Mouse (Mus musculus) brain, embryonic 18.5 days (tissue): ENCODE data around the gene Zdhhc18.

Source experiments
- DNase-seq: peaks from one replicate; pipeline ENCODE4 v3.0.0-alpha.2; 2012; ENCODE audit warnings: low read depth, low spot score

The Zdhhc18 gene

DNA sequence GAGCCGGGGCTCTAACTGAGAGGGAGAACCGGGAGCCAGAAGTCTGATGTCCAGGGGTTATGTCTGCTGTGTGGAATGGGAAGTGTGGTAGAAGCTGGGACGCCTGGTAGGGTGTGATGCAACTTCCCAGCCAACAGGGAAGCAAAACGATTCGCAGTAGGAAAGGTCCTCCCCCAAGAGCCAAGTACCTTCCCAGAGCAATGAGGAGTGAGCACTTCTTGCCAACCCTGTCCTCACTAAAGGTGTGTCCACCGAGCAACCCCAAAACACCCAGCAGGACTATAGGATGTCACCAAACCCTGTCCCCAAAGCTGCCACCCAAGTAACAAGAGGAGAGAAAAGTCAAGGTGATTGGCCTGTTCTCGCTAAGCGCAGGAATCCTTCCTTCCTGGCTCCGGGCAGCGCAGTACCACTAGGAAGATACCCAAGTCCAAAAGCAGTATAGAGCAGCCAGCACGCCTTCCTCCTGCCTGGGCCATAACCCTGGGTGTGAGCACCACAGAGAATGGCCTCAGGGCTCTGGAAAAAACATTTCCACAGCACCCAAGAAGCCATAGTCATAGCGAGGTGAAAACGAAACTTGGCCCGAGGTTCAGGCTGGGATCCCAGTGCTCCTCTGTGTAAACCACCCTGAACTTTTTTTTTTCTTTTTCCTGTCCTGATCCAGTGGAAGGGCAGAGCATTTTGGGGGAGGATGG, 18.7 kb downstream of the Zdhhc18 start:
- no peak for DNase-seq

DNA sequence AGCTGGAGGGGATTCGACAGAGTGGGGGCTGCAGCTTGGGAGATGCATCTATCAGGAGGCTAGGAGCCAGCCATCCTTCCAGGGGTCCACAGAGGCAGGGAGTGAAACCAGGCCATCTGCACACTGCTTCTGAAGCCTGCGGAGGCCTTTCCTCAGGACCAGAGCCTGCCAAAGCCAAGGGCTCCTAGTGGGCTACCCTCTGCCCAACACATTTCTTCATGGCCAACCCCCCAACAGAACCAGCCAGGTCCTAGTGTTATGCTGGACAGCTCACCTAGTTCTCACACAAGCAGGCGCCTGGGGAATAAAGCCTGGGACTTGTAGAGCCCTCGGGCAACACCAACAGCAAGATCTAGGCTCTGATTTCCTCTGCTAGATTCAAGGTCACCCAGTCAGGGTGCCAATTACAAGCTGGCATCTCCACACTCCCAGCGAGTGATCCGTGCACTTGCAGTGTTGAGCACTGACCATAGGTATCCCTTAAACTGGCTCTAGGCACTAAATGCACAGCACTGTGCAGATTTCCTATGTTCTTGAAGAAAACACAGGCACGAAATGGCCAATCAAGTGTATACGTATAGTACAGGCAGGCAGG, 19.5 kb downstream of the Zdhhc18 start:
- no peak for DNase-seq

DNA sequence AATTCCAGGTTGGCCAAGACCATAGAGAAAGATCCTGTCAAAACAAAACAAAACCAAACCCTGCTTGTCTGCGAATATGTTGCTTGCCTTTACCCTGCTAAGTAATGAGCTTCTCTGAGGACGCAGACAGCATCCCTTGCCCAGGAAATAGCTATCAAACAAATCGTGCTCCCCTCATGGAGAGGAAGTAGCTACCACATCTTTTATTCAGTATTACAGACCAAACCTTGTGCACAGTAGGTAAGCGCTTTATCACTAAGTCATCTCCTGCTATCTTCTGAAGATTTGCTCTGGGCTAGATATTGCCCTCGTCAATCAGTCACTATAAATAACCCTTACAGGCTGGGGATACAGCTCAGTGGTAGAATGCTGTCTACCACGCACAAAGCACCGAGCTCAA, 20.8 kb downstream of the Zdhhc18 start:
- no peak for DNase-seq

DNA sequence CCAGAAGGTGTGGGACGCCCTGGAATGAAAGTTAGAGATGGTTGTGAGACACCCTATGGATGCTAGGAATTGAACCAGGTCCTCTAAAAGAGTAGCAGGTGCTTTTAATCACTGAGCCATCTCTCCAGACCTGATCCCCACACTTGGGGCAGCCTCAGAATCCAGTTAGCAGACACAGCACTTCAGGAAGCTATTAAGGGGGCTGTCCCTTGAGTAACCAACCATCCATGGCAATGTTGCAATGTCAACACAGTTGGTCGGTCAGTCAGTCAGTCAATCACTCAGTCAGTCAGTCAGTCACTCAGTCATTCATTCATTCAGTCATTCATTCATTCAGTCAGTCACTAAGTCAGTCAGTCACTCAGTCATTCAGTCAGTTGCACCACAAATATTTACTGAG, 21.4 kb downstream of the Zdhhc18 start:
- DNase-seq, result no peak

DNA sequence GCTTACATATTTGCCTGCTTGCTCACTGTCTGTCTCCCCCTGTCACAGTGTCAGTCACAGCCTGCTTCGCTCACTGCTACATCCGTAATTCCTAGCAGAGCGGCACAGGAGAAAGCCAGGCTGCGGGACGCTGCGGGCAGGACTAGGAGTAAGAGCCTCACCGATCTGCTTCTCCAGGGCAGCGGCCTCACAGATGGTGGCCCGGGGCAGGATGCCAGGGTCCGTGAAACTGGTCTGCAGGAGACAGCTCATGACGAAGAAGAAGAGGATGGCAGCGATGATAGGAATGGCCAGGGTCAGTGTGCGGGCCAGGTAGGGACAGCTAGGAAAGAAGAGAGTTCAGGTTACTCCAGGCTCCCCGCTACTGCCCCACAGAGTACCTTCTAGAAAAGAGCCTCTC, 22.9 kb downstream of the Zdhhc18 start:
- DNase-seq, result no peak

DNA sequence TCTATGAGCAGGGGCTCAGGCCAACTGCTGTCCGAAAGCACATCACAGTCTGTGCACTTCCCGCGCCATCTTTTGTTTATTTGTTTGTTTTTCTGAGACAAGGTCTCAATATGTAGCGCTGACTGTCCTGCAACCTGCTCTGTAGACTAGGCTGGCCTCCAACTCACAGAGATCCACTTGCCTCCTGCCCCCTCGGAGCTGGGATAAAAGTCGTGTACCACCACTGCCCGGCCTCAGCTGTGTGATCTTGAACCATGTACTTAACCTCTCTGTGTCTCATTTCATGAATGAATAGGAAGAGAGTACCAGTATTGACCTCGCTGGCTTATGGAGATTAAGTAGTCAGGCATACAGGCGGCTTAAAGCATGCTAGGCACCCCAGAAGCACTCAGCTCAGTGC, 23.3 kb downstream of the Zdhhc18 start:
- DNase-seq, result no peak

DNA sequence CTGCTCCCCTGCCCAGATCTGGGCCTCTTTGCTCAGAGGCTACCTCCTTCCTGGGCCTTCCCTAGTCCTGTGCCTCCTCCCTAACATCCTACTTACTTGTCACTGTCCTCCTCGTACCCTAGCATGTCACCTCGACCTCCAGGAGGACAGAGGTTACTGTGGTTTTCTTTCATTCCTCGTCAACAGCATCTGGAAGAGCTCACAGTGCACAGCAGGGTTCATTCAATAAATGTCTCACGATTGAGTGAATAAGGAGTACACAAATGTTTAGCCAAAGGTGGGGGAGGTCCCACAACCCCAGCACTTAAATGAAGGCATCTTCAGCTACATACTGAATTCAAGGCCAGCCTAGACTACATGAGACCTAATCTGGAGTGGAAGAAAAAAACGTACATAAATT, 23.7 kb downstream of the Zdhhc18 start:
- no peak for DNase-seq

DNA sequence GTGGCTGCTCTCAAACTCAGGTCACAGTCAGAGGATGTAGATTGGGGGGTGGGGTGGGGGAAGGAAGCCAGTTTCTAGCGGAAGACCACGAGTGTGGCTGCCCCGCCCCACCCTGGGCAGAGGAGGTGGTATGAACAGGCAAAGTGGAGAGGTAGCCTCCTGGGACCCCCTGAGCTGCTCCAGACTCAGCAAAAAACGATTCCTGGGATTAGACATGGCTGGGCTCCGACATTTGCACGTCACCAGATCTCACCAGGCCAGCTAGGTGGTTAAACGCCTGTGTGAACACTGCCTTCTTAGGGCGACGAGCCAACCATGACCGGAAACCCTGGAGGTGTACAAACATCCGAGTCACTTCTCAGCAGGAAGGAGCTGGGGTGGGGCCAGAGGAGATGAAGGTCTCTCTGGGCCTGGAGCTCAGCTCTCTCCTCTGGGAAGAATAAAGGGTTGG, 24.3 kb downstream of the Zdhhc18 start:
- no peak for DNase-seq

DNA sequence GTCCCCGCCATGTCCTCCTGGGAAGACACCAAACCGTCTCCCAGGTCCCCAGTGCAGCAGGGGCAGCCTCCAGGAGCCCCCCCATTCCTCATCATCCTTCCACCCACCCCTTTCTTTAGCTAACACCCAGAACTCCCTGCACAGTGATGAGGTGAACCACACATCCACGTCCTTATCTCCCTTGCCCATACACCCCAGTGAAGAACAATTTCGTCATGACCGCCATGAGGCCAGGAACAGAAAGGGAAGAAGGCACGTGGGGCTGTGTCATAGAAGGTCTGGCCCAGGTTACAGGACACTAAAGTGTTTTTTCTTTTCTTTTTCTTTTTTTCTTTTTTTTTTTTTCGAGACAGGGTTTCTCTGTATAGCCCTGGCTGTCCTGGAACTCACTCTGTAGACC, 25.1 kb downstream of the Zdhhc18 start:
- no peak for DNase-seq

DNA sequence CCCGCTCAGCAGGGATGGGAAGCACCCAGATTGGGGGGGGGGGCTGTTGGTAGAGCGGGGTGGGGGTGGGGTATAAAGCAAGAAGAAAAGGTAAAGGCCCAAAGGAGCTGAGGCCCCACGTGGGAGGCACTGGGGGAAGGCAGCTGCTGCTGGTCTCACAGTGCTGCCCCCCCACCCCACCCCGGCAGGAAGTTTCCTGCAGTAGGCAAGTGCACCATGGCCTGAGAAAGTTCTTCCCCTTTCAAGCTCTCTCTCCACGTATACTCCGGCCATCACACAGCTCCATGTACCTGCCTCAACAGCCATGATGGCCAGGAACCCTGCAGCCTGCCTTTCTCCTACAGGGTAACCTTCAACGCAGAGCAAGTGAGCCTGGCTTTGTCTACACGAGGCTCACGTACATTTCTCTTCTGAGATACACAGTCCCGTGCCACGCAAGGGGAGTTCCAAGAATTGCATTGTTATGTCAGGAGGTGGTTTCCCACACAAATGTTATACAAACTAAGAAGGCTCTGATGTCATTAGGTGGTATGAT, 27.7 kb downstream of the Zdhhc18 start:
- no peak for DNase-seq

DNA sequence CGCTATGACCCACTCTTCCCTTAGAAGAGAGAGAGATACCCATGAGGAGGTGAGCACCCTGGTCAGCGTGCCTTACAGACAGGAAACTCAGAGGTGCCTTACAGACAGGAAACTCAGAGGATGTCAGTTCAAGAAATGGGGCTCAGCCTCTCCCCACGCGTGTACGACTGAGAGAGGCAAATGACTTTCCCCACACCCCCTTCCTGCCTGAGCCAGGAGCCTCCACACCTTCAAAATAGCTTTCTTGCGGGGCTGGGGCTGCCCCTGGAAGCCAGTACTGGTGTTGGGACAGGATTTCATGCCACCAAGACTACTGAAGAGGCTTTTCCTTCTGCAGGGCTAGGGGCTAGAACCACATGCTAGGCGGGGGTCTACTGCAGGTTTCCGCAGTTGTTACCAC, 29.3 kb downstream of the Zdhhc18 start:
- no peak for DNase-seq

DNA sequence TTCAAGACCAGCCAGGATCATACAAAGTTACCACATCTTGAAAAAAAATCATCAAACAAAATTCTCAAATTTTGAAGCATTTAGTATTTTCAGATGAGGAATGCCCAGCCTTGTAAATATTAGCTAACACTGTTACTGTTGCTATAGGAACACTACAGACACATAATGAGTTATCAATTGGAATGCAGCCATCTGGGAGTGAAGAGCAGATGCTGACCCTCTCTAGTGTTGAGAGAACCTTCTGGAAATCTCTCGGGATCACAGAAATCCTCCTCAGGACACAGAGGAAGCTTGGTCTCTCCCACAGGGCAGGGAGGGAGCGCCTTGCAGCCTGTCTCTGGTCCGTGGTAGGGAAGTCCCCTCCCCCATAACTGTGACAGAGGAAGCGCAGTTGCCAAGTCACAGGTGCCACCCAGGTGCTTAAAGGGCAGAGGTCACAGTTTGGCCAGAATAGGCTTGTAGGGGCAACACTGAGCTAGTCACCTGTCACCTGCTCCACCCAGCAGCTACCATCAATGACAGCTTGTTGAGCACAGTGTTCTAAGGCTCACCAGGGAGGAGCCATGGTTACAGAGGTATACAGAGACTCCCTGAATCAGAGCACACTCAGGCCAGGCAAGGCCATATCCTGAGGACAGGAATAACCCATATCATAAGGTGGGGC, 30.3 kb downstream of the Zdhhc18 start:
- DNase-seq, result no peak

DNA sequence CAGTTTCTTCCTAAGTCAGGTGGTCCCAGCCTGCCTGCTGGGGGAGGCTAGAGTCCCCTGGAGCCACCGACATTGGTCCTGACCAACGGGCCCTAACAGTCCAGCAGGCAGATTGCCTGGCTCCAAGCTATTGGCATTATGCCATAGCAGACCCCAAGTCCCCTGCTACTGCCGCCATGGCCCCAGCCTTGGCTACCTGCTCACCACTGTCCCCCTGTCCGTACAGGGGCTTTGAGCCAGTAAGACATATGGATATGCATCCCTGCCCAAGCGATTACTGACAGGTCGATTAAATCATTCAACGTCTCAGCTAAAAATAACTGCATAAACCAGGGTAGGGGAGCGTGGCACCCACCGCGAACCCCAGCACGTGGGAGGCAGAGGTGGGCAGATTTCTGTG, 32.0 kb downstream of the Zdhhc18 start:
- DNase-seq, result no peak

DNA sequence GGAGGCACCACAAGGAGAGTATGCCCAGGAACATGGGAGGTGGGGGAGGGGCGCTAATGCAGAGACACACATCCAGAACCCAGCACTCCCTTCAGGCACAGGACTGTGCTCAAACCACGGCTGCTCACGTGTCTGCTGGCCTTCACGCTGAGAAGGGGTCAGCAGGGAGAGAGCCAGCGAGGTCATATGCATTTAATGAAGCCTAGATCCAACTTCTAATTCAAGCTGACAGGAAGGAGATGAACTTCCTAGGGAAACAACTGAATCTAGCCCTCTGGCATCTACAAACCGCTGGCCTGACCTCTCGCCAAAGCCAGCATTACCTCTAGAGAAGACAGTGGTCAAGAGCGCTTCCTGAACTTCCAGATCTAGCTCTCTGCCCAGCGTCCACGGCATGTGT, 34.5 kb downstream of the Zdhhc18 start:
- DNase-seq, result no peak

DNA sequence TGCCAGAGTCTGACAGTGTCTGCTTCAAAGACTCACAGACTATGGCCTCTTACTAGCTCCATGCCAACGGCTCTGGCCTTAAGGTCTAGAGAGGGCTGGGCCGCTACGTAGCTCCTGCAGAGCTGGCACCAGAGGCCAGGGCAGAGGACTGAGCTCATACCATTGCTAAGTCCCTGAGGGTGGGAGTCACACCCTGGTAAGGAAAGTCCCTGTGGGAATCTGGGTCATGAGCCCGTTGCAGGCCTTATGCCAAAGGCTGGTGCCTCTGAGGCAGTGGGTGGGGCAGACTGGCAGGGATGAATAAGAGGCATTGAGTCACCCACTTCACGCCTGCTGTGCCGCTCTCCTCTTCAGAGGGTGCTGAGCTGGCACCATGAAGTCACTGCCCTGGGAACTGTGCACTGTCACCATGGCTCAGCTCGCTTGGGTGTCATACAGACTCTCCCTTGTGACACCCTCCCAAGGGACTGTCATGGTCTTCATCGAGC, 35.6 kb downstream of the Zdhhc18 start:
- no peak for DNase-seq

DNA sequence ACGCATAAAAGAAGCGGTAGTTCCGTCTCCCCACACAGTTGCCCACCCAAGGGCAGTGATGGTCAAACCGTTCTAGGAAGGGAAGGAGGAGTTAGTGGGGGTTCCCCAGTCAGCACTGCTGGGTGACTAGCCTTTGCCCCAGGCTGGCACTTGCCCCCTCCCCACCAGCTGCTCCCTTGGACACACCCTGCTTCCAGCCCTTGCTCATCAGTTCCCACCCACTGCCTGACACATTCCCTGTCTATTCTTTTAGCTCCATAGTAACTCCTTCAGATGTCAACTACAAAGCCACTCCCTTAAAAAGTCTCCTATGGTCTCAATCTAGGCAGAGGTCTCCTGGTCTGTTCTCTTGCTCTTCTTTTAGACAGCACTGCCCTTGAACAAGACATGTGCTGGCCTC, 36.1 kb downstream of the Zdhhc18 start:
- DNase-seq, result no peak

DNA sequence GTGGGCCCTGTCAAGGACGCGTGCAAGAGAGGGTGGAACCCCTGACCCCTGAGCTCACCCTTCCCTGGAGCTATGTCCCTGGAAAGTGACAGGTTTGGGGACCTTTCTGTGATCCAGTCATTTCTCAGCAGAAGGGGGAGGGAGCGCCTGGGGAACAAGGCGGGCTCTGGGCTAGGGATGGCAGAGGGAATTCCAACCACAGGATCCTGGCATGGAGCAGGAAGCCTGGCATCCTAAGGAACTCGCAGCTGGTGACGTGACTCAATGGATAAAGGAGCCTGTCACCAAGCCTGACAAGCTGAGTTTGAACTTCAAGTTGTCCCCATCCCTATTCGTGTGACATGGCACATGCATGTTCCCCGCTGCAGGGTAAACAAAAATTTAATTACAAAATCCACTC, 36.9 kb downstream of the Zdhhc18 start:
- no peak for DNase-seq

DNA sequence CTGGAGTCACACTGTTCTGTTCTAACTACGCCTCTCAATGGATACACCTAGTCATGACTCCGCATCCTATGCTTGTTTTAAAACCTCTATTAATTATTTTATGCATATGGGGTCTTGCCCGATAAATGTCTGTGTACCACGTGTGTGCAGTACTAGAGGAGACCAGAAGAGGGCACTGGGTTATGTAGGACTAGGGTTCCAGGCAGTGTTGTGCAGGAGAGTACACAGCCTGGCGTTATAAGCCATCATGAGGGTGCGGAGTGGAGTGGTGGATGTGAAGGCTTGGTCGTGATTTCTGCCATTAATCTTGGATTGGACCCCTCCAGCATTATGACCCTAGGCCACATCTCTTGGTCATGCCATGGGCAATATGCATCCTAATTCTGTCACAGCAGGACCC, 37.5 kb downstream of the Zdhhc18 start:
- no peak for DNase-seq

DNA sequence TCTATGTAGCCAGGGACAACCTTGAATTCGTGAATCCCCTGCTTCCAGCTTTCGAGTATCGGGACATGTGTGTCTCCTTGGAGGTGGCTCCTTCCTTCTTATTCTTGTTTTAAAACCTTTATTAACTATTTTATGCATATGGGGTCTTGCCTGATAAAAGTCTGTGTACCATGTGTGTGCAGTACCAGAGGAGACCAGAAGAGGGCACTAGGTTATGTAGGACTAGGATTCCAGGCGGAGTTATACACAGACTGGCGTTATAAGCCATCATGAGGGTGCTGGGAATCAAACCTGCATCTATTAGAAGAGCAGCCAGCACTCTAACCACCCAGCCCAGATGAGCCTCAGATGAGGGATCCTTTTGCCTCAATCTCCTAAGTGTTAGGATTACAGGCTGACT, 38.1 kb downstream of the Zdhhc18 start:
- DNase-seq, result no peak

DNA sequence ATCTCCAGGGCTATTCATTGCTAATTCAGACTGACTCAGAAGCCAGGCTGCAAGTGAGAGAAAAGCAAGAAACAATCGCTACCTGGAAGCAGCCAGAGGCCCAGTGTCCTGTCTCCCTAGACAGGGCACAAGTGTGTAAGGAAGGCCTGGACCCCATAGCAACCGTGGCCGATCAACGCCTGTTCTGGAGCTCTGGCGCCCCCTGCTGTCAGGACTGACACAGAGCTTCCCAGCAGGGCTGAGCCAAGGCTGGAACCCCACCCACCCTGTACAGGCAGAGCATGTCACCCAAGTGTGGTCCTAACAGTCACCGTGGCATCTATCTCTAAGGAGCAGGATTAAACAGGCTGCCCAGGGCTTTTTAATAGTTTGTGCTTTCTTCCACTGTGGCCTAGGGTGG, 40.2 kb downstream of the Zdhhc18 start:
- DNase-seq, result no peak

DNA sequence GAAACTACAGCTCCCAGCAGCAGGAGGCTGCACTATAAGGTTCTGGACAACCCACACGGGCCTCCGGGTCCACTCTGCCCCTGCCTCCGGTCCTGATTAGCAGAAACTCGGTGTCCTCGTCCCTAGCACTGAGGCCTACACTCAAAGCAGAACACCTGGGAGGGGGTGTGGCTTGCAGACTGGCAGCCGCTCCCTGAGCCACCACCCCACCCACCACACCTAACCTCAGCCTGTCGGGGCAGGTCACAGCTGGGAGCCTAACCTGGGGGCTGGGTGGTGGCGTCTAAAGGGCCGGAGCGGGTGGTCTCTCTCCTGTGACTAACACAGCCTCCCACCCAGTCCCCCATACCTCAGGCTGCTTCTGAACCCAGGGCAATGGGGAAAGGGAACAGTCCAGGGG, 42.7 kb downstream of the Zdhhc18 start:
- DNase-seq, result no peak

DNA sequence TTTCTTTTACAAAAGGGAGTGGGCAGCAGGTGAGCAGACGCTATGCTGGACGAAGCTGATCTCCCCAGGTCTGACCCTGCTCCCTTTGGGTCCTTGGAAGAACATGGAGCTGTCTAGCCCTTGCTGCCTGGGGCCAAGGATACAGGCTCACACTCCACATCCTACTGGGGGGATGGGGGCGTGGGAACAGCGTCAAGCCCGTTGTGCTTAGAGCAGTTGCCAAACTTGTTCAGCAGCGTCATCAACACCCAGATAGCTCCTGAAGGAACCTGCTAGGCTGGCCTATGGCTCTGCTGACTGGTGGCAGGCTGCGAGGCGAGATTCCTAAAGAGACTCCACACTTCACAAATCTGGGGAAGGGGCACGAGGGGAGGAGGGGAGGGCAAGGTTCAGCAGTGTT, 44.6 kb downstream of the Zdhhc18 start:
- DNase-seq, result no peak

DNA sequence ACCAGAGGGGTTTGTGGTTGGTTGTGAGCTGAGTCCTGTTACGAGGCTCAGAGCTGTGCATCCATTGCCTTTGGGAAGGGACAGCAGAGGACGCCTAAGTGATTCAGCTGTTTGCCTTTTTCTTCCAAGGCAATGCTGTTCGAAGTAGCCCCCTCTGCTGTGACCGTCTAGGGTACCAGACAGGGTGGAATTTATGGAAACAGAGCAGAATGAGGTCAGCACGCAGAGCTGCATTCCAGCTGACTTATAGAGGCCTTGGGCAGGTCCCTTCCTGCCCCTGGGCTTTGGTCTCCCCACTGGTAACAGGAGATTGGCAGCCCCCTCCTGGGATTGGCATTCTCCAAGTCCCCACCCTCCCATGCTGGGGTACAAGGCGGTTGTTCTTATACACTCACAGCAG, 45.1 kb downstream of the Zdhhc18 start:
- no peak for DNase-seq
